Mouse (Mus musculus) heart, postnatal 0 days (tissue): ENCODE data around the gene Tnxb.

Source experiments
- CTCF ChIP-seq: IDR thresholded peaks from 2 replicates; pipeline ENCODE4 v1.5.1; 2016; ENCODE audit warnings: antibody characterized with exemption, control low read depth, low read depth
- EP300 ChIP-seq: IDR thresholded peaks from 2 replicates; pipeline ENCODE4 v1.6.1; 2016; ENCODE audit warnings: antibody characterized with exemption, low read depth

DNA sequence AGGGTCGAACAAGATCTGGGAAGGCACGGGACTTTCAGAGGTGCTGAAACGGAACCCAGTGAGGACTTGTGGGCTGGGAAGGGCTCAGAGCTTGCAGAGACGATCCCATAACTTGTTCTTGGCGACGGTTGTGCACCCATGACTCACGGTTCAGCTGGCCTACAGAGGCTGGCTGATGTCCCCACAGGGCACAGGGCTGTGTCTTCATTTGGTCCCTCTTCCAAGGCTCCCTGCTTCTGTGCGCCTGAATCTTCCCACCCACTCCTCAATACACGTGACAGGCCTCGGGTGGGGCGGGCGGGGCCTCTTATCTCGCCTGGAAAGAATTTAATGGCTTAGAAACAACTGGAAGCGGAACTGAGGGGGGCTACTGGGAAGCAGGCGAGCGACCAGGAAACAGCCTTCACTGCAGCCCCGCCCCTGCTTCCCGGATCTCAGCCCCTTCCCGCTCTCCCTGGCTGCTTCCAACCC, 9.2 kb upstream of the Tnxb start:
- TF ChIP-seq CTCF (no peak), EP300 (no peak)
